Mouse (Mus musculus): ENCODE measurements around the gene Agbl5.

The Agbl5 gene

GRCm38 (mm10) chr5:30888337-30889087, at the start of gene Agbl5:
Agbl5 (plus strand) TSS chr5:30888694.
- H3K36me3 ChIP-seq (ENCODE audit: insufficient read depth, low read length) = peaks cover 36% of the 10 kb centered on the region
- H3K4me1 ChIP-seq (replicated peaks; ENCODE audit: low read depth, low read length) = peaks cover 40% of the 10 kb centered on the region
- H3K27me3 ChIP-seq (ENCODE audit: insufficient read depth, low read length) = no peaks in the 10 kb centered on the region
- H3K9me3 ChIP-seq (ENCODE audit: low read length) = no peaks in the 10 kb centered on the region
- H3K4me3 ChIP-seq (replicated peaks; ENCODE audit: low read length) = peak within 1 kb of the TSS; percentile 91
- TF ChIP-seq POU5F1 (IDR thresholded peaks at IDR 0.05; ENCODE audit: borderline replicate concordance, low read length) (no peak), NANOG (IDR thresholded peaks at IDR 0.05; ENCODE audit: borderline replicate concordance, low read length) (no peak), CTCF (conservative IDR thresholded peaks at IDR 0.05; ENCODE audit: low read length) (no peak)

- Histone ChIP-seq H3K9me3 (ENCODE audit: low read length) (no peaks in the 10 kb centered on the region), H3K4me3 (replicated peaks; ENCODE audit: low read length) (no peak overlapping the region), H3K4me1 (replicated peaks; ENCODE audit: low read depth, low read length) (no peaks in the 10 kb centered on the region), H3K27me3 (ENCODE audit: insufficient read depth, low read length) (no peaks in the 10 kb centered on the region), H3K36me3 (ENCODE audit: insufficient read depth, low read length) (no peaks in the 10 kb centered on the region)
- no peak for TF ChIP-seq CTCF (conservative IDR thresholded peaks at IDR 0.05; ENCODE audit: low read length)
- TF ChIP-seq NANOG (IDR thresholded peaks at IDR 0.05; ENCODE audit: borderline replicate concordance, low read length) = no peak
- no peak for TF ChIP-seq POU5F1 (IDR thresholded peaks at IDR 0.05; ENCODE audit: borderline replicate concordance, low read length)
These were observed 48.8 kb upstream of the Agbl5 start for GRCm38 (mm10) chr5:30839731-30840130.

GRCm38 (mm10) chr5:30841896-30842295, 46.6 kb upstream of the Agbl5 start:
- Histone ChIP-seq H3K9me3 (ENCODE audit: low read length) (no peaks in the 10 kb centered on the region), H3K4me1 (replicated peaks; ENCODE audit: low read depth, low read length) (no peaks in the 10 kb centered on the region), H3K27me3 (ENCODE audit: insufficient read depth, low read length) (no peaks in the 10 kb centered on the region), H3K36me3 (ENCODE audit: insufficient read depth, low read length) (no peaks in the 10 kb centered on the region), H3K4me3 (replicated peaks; ENCODE audit: low read length) (no peak overlapping the region)
- TF ChIP-seq CTCF (conservative IDR thresholded peaks at IDR 0.05; ENCODE audit: low read length) = no peak
- no peak for TF ChIP-seq NANOG (IDR thresholded peaks at IDR 0.05; ENCODE audit: borderline replicate concordance, low read length)
- no peak for TF ChIP-seq POU5F1 (IDR thresholded peaks at IDR 0.05; ENCODE audit: borderline replicate concordance, low read length)

GRCm38 (mm10) chr5:30849891-30850555, 38.5 kb upstream of the Agbl5 start:
- Histone ChIP-seq H3K36me3 (ENCODE audit: insufficient read depth, low read length) (no peaks in the 10 kb centered on the region), H3K9me3 (ENCODE audit: low read length) (no peaks in the 10 kb centered on the region), H3K4me1 (replicated peaks; ENCODE audit: low read depth, low read length) (peaks cover 12% of the 10 kb centered on the region), H3K27me3 (ENCODE audit: insufficient read depth, low read length) (peaks cover 4% of the 10 kb centered on the region), H3K4me3 (replicated peaks; ENCODE audit: low read length) (no peak overlapping the region)
- TF ChIP-seq NANOG (IDR thresholded peaks at IDR 0.05; ENCODE audit: borderline replicate concordance, low read length) = no peak
- TF ChIP-seq POU5F1 (IDR thresholded peaks at IDR 0.05; ENCODE audit: borderline replicate concordance, low read length) = no peak
- no peak for TF ChIP-seq CTCF (conservative IDR thresholded peaks at IDR 0.05; ENCODE audit: low read length)

- H3K4me1 ChIP-seq (replicated peaks; ENCODE audit: low read depth, low read length) = peaks cover 12% of the 10 kb centered on the region
- H3K4me3 ChIP-seq (replicated peaks; ENCODE audit: low read length) = no peak overlapping the region
- no peaks in the 10 kb centered on the region for H3K36me3 ChIP-seq (ENCODE audit: insufficient read depth, low read length)
- H3K9me3 ChIP-seq (ENCODE audit: low read length) = no peaks in the 10 kb centered on the region
- H3K27me3 ChIP-seq (ENCODE audit: insufficient read depth, low read length) = peaks cover 4% of the 10 kb centered on the region
- no peak for TF ChIP-seq POU5F1 (IDR thresholded peaks at IDR 0.05; ENCODE audit: borderline replicate concordance, low read length)
- TF ChIP-seq CTCF (conservative IDR thresholded peaks at IDR 0.05; ENCODE audit: low read length) = no peak
- TF ChIP-seq NANOG (IDR thresholded peaks at IDR 0.05; ENCODE audit: borderline replicate concordance, low read length) = no peak
These were observed 38.0 kb upstream of the Agbl5 start for GRCm38 (mm10) chr5:30850556-30850925.

GRCm38 (mm10) chr5:30853522-30853921, 35.0 kb upstream of the Agbl5 start:
- Histone ChIP-seq H3K4me1 (replicated peaks; ENCODE audit: low read depth, low read length) (peaks cover 18% of the 10 kb centered on the region), H3K27me3 (ENCODE audit: insufficient read depth, low read length) (peaks cover 4% of the 10 kb centered on the region), H3K9me3 (ENCODE audit: low read length) (no peaks in the 10 kb centered on the region), H3K36me3 (ENCODE audit: insufficient read depth, low read length) (no peaks in the 10 kb centered on the region), H3K4me3 (replicated peaks; ENCODE audit: low read length) (no peak overlapping the region)
- TF ChIP-seq NANOG (IDR thresholded peaks at IDR 0.05; ENCODE audit: borderline replicate concordance, low read length) (no peak), CTCF (conservative IDR thresholded peaks at IDR 0.05; ENCODE audit: low read length) (no peak), POU5F1 (IDR thresholded peaks at IDR 0.05; ENCODE audit: borderline replicate concordance, low read length) (no peak)

- Histone ChIP-seq H3K4me1 (replicated peaks; ENCODE audit: low read depth, low read length) (peaks cover 16% of the 10 kb centered on the region), H3K9me3 (ENCODE audit: low read length) (no peaks in the 10 kb centered on the region), H3K4me3 (replicated peaks; ENCODE audit: low read length) (no peak overlapping the region), H3K36me3 (ENCODE audit: insufficient read depth, low read length) (no peaks in the 10 kb centered on the region), H3K27me3 (ENCODE audit: insufficient read depth, low read length) (no peaks in the 10 kb centered on the region)
- TF ChIP-seq NANOG (IDR thresholded peaks at IDR 0.05; ENCODE audit: borderline replicate concordance, low read length) (no peak), POU5F1 (IDR thresholded peaks at IDR 0.05; ENCODE audit: borderline replicate concordance, low read length) (no peak), CTCF (conservative IDR thresholded peaks at IDR 0.05; ENCODE audit: low read length) (no peak)
These were observed 32.8 kb upstream of the Agbl5 start for GRCm38 (mm10) chr5:30855674-30856073.

- Histone ChIP-seq H3K36me3 (ENCODE audit: insufficient read depth, low read length) (no peaks in the 10 kb centered on the region), H3K4me1 (replicated peaks; ENCODE audit: low read depth, low read length) (peaks cover 12% of the 10 kb centered on the region), H3K9me3 (ENCODE audit: low read length) (no peaks in the 10 kb centered on the region), H3K27me3 (ENCODE audit: insufficient read depth, low read length) (no peaks in the 10 kb centered on the region; the same call in 1 of the 2 replicates), H3K4me3 (replicated peaks; ENCODE audit: low read length) (no peak overlapping the region)
- no peak for TF ChIP-seq POU5F1 (IDR thresholded peaks at IDR 0.05; ENCODE audit: borderline replicate concordance, low read length)
- TF ChIP-seq NANOG (IDR thresholded peaks at IDR 0.05; ENCODE audit: borderline replicate concordance, low read length) = no peak
- TF ChIP-seq CTCF (conservative IDR thresholded peaks at IDR 0.05; ENCODE audit: low read length) = no peak
These were observed 32.4 kb upstream of the Agbl5 start for GRCm38 (mm10) chr5:30856124-30856523.

All from E14TG2a.4 (cell line).